Mouse (Mus musculus) lung, postnatal 0 days (tissue): ENCODE measurements around the gene Ugt1a9.

ENCODE experiments used
- CTCF ChIP-seq: IDR thresholded peaks from 2 replicates; pipeline ENCODE4 v1.5.1; 2016; ENCODE audit warnings: antibody characterized with exemption, mild to moderate bottlenecking
- EP300 ChIP-seq: IDR thresholded peaks from 2 replicates; pipeline ENCODE4 v1.6.1; 2016; ENCODE audit warnings: antibody characterized with exemption, mild to moderate bottlenecking, control low read depth

DNA sequence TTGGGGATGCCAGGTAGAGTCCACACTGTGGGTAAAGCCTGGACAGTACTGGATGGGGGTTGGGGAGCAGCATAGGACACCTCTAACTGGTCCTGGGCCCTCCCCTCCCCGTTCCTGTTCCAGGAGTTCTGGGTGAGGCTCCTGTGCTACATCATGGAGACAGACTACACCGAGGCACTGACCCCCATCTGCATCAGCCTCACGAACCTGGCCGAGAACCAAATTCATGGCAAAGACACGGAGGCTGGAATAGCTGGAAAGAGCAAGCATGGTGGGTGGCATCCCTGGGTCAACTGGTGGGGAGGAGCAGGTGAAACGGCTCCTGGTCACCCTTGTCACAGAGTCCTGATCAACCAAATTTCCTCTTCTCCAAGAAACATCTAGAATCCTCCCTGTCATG lies 168.2 kb downstream of the Ugt1a9 start:
- TF ChIP-seq CTCF, result no peak
- TF ChIP-seq EP300, result no peak
